Mouse (Mus musculus): ENCODE results near the gene Hoxa6. TPM values are rescaled to one million over a fixed set of nuclear protein-coding genes. Genes with fewer than 3 reads are reported as not detected.

Gene Hoxa6
- polyA plus RNA-seq, 1 experiment from 2014 or later = not detected

GRCm38 (mm10) chr6:52196811-52197210, 11.7 kb downstream of the Hoxa6 start:
- Histone ChIP-seq H3K27me3 (ENCODE audit: control insufficient read depth, insufficient read depth, low read depth, low read length) (peaks cover 82% of the 10 kb centered on the region), H3K4me1 (ENCODE audit: control insufficient read depth, low read depth, low read length) (peaks cover 5% of the 10 kb centered on the region), H3K9ac (ENCODE audit: low read depth, low read length) (no peak overlapping the region), H3K4me2 (ENCODE audit: low read depth, low read length) (no peak overlapping the region), H3K4me3 (ENCODE audit: low read depth, low read length) (no peak overlapping the region), H3K27ac (ENCODE audit: low read length) (no peak overlapping the region), H3K36me3 (ENCODE audit: control insufficient read depth, insufficient read depth) (no peaks in the 10 kb centered on the region), H3K9me3 (replicated peaks; ENCODE audit: control insufficient read depth, low read length) (no peaks in the 10 kb centered on the region)
- 46% methylated on average over 9 of the region's 9 CpGs for WGBS (ENCODE audit: insufficient replicate concordance)
- ATAC-seq (ENCODE audit: low read depth) = no peak

- H3K27ac ChIP-seq (ENCODE audit: low read length) = no peak overlapping the region
- ATAC-seq (ENCODE audit: low read depth) = no peak
- H3K4me2 ChIP-seq (ENCODE audit: low read depth, low read length) = no peak overlapping the region
- 58% methylated on average over 10 of the region's 10 CpGs for WGBS (ENCODE audit: insufficient replicate concordance)
- H3K27me3 ChIP-seq (ENCODE audit: control insufficient read depth, insufficient read depth, low read depth, low read length) = peaks cover 84% of the 10 kb centered on the region
- H3K9ac ChIP-seq (ENCODE audit: low read depth, low read length) = no peak overlapping the region
- H3K4me1 ChIP-seq (ENCODE audit: control insufficient read depth, low read depth, low read length) = peaks cover 5% of the 10 kb centered on the region
- no peaks in the 10 kb centered on the region for H3K36me3 ChIP-seq (ENCODE audit: control insufficient read depth, insufficient read depth)
- H3K4me3 ChIP-seq (ENCODE audit: low read depth, low read length) = no peak overlapping the region
- no peaks in the 10 kb centered on the region for H3K9me3 ChIP-seq (replicated peaks; ENCODE audit: control insufficient read depth, low read length)
Measured at GRCm38 (mm10) chr6:52194690-52195089, 13.8 kb downstream of the Hoxa6 start.

- Histone ChIP-seq H3K4me3 (ENCODE audit: low read depth, low read length) (peak overlapping the region; percentile 59), H3K4me1 (ENCODE audit: control insufficient read depth, low read depth, low read length) (peaks cover 5% of the 10 kb centered on the region), H3K4me2 (ENCODE audit: low read depth, low read length) (peak overlapping the region; percentile 60), H3K9me3 (replicated peaks; ENCODE audit: control insufficient read depth, low read length) (no peaks in the 10 kb centered on the region), H3K27me3 (ENCODE audit: control insufficient read depth, insufficient read depth, low read depth, low read length) (peaks cover 84% of the 10 kb centered on the region), H3K27ac (ENCODE audit: low read length) (no peak overlapping the region), H3K36me3 (ENCODE audit: control insufficient read depth, insufficient read depth) (no peaks in the 10 kb centered on the region), H3K9ac (ENCODE audit: low read depth, low read length) (no peak overlapping the region)
- 2% methylated on average over 49 of the region's 55 CpGs for WGBS (ENCODE audit: insufficient replicate concordance)
- ATAC-seq (ENCODE audit: low read depth) = peak; percentile 55
Measured at GRCm38 (mm10) chr6:52191860-52192550, 16.5 kb downstream of the Hoxa6 start.

GRCm38 (mm10) chr6:52190906-52191810, 17.4 kb downstream of the Hoxa6 start, which contains the start of gene Hoxa4:
Gene Hoxa4 (minus strand): TSS chr6:52191753.
- Histone ChIP-seq H3K36me3 (ENCODE audit: control insufficient read depth, insufficient read depth) (no peaks in the 10 kb centered on the region), H3K27ac (ENCODE audit: low read length) (no peak within 1 kb of the TSS; the same call in 1 of the 2 replicates), H3K9me3 (replicated peaks; ENCODE audit: control insufficient read depth, low read length) (no peaks in the 10 kb centered on the region), H3K4me1 (ENCODE audit: control insufficient read depth, low read depth, low read length) (peaks cover 5% of the 10 kb centered on the region), H3K4me3 (ENCODE audit: low read depth, low read length) (peak within 1 kb of the TSS; percentile 59), H3K4me2 (ENCODE audit: low read depth, low read length) (peak within 1 kb of the TSS; percentile 60), H3K9ac (ENCODE audit: low read depth, low read length) (peak within 1 kb of the TSS; percentile 37; the same call in 1 of the 2 replicates), H3K27me3 (ENCODE audit: control insufficient read depth, insufficient read depth, low read depth, low read length) (peaks cover 87% of the 10 kb centered on the region)
- no peak for ATAC-seq (ENCODE audit: low read depth)
- WGBS (ENCODE audit: insufficient replicate concordance) = under 1% methylated on average over 64 of the region's 102 CpGs

GRCm38 (mm10) chr6:52190410-52190809, 18.1 kb downstream of the Hoxa6 start:
- Histone ChIP-seq H3K27ac (ENCODE audit: low read length) (no peak overlapping the region), H3K4me2 (ENCODE audit: low read depth, low read length) (no peak overlapping the region), H3K9me3 (replicated peaks; ENCODE audit: control insufficient read depth, low read length) (no peaks in the 10 kb centered on the region), H3K4me1 (ENCODE audit: control insufficient read depth, low read depth, low read length) (peaks cover 5% of the 10 kb centered on the region), H3K27me3 (ENCODE audit: control insufficient read depth, insufficient read depth, low read depth, low read length) (peaks cover 85% of the 10 kb centered on the region), H3K36me3 (ENCODE audit: control insufficient read depth, insufficient read depth) (no peaks in the 10 kb centered on the region), H3K4me3 (ENCODE audit: low read depth, low read length) (no peak overlapping the region), H3K9ac (ENCODE audit: low read depth, low read length) (no peak overlapping the region)
- 37% methylated on average over 23 of the region's 23 CpGs for WGBS (ENCODE audit: insufficient replicate concordance)
- no peak for ATAC-seq (ENCODE audit: low read depth)

- WGBS (ENCODE audit: insufficient replicate concordance) = 39% methylated on average over 8 of the region's 8 CpGs
Measured at GRCm38 (mm10) chr6:52189909-52190308, 18.6 kb downstream of the Hoxa6 start.

GRCm38 (mm10) chr6:52189172-52189591, 19.3 kb downstream of the Hoxa6 start:
- Histone ChIP-seq H3K27me3 (ENCODE audit: control insufficient read depth, insufficient read depth, low read depth, low read length) (peaks cover 81% of the 10 kb centered on the region), H3K4me3 (ENCODE audit: low read depth, low read length) (no peak overlapping the region), H3K27ac (ENCODE audit: low read length) (no peak overlapping the region), H3K9ac (ENCODE audit: low read depth, low read length) (no peak overlapping the region), H3K4me2 (ENCODE audit: low read depth, low read length) (no peak overlapping the region), H3K9me3 (replicated peaks; ENCODE audit: control insufficient read depth, low read length) (no peaks in the 10 kb centered on the region), H3K4me1 (ENCODE audit: control insufficient read depth, low read depth, low read length) (peaks cover 5% of the 10 kb centered on the region), H3K36me3 (ENCODE audit: control insufficient read depth, insufficient read depth) (no peaks in the 10 kb centered on the region)
- 37% methylated on average over 5 of the region's 5 CpGs for WGBS (ENCODE audit: insufficient replicate concordance)
- no peak for ATAC-seq (ENCODE audit: low read depth)

More at GRCm38 (mm10) chr6:52189909-52190308, 18.6 kb downstream of the Hoxa6 start:
- Histone ChIP-seq H3K27ac (ENCODE audit: low read length) (no peak overlapping the region), H3K4me1 (ENCODE audit: control insufficient read depth, low read depth, low read length) (peaks cover 5% of the 10 kb centered on the region), H3K4me2 (ENCODE audit: low read depth, low read length) (no peak overlapping the region), H3K9ac (ENCODE audit: low read depth, low read length) (no peak overlapping the region), H3K4me3 (ENCODE audit: low read depth, low read length) (no peak overlapping the region), H3K9me3 (replicated peaks; ENCODE audit: control insufficient read depth, low read length) (no peaks in the 10 kb centered on the region), H3K36me3 (ENCODE audit: control insufficient read depth, insufficient read depth) (no peaks in the 10 kb centered on the region), H3K27me3 (ENCODE audit: control insufficient read depth, insufficient read depth, low read depth, low read length) (peaks cover 82% of the 10 kb centered on the region)
- no peak for ATAC-seq (ENCODE audit: low read depth)

- H3K27me3 ChIP-seq (ENCODE audit: control insufficient read depth, insufficient read depth, low read depth, low read length) = peaks cover 63% of the 10 kb centered on the region
- WGBS (ENCODE audit: insufficient replicate concordance) = 24% methylated on average over 1 of the region's 1 CpGs
- peaks cover 3% of the 10 kb centered on the region; the same call in 1 of the 2 replicates for H3K4me1 ChIP-seq (ENCODE audit: control insufficient read depth, low read depth, low read length)
- H3K9ac ChIP-seq (ENCODE audit: low read depth, low read length) = no peak overlapping the region
- no peak overlapping the region for H3K4me3 ChIP-seq (ENCODE audit: low read depth, low read length)
- no peaks in the 10 kb centered on the region for H3K36me3 ChIP-seq (ENCODE audit: control insufficient read depth, insufficient read depth)
- no peak for ATAC-seq (ENCODE audit: low read depth)
- no peaks in the 10 kb centered on the region for H3K9me3 ChIP-seq (replicated peaks; ENCODE audit: control insufficient read depth, low read length)
- H3K27ac ChIP-seq (ENCODE audit: low read length) = no peak overlapping the region
- H3K4me2 ChIP-seq (ENCODE audit: low read depth, low read length) = no peak overlapping the region
Measured at GRCm38 (mm10) chr6:52186500-52186899, 22.0 kb downstream of the Hoxa6 start.

All from liver, embryonic 16.5 days (tissue).